Mouse (Mus musculus) brain, embryonic 14.5 days (tissue): ENCODE results near the gene Speer4d.
"Not testable (repeated sequence)": the region's sequence is repeated elsewhere in the genome, so short reads cannot be mapped to it uniquely, and the experiment has no call there.

ENCODE experiments used
- CTCF ChIP-seq: fragments of 200-500 bp; IDR thresholded peaks from 2 replicates; pipeline ENCODE4 v1.5.1; 2012; ENCODE audit warnings: inconsistent platforms, mild to moderate bottlenecking, moderate library complexity, borderline replicate concordance; ENCODE audit not compliant: insufficient read depth, insufficient read length; ENCODE audit errors: extremely low read depth
- POLR2A ChIP-seq: fragments of 200-500 bp; IDR thresholded peaks from 2 replicates; pipeline ENCODE4 v1.6.1; 2012; ENCODE audit warnings: mild to moderate bottlenecking, inconsistent platforms, borderline replicate concordance; ENCODE audit not compliant: poor library complexity, insufficient read depth, insufficient read length, severe bottlenecking; ENCODE audit errors: extremely low read depth

DNA sequence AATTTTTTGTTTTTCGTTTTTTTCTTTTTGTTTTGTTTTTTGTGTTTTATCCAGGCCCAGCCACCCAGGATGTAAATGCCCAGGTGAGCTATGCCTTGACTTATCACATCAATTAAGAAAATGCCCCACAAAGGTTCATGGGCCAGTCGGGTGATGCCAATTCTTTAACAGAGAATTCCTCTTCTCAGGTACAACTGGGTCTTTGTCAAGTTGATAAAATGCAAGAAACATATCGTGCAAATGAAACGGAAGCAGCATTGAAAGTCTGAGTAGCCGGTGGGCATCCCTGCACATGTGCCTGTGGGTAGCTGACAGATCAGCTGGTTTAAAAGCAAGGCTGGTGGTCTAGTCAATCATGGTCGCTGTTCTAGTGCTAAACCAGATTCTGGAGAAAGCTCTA lies 12.2 kb upstream of the Speer4d start:
- TF ChIP-seq POLR2A, CTCF: not testable (repeated sequence)
